Mouse (Mus musculus): ENCODE measurements around the gene Fas.
A peak's percentile ranks its signal among the peaks of the same experiment; 100 is the strongest.

Fas gene

GRCm38 (mm10) chr19:34284826-34285225 lies 5.6 kb upstream of the Fas start:
- DNase-seq: no peak

- DNase-seq: no peak
Measured at GRCm38 (mm10) chr19:34287221-34287620, 3.2 kb upstream of the Fas start.

GRCm38 (mm10) chr19:34287656-34288415 lies 2.6 kb upstream of the Fas start:
- peak; percentile 49 for DNase-seq

- DNase-seq: no peak
Measured at GRCm38 (mm10) chr19:34288696-34289095, 1.8 kb upstream of the Fas start.

- peak; percentile 48 for DNase-seq
Measured at GRCm38 (mm10) chr19:34290872-34291341, 441 bp downstream of the Fas start.

GRCm38 (mm10) chr19:34291379-34291778 lies 913 bp downstream of the Fas start:
- no peak for DNase-seq

GRCm38 (mm10) chr19:34291956-34292355 lies 1.5 kb downstream of the Fas start:
- DNase-seq: no peak

GRCm38 (mm10) chr19:34292701-34293100 lies 2.2 kb downstream of the Fas start:
- no peak for DNase-seq

- no peak for DNase-seq
Measured at GRCm38 (mm10) chr19:34293376-34293947, 3.0 kb downstream of the Fas start.

GRCm38 (mm10) chr19:34295442-34295841 lies 5.0 kb downstream of the Fas start:
- no peak for DNase-seq

- no peak for DNase-seq
Measured at GRCm38 (mm10) chr19:34298531-34298930, 8.1 kb downstream of the Fas start.

GRCm38 (mm10) chr19:34299229-34299628 lies 8.8 kb downstream of the Fas start:
- no peak for DNase-seq

GRCm38 (mm10) chr19:34300430-34300829 lies 10.0 kb downstream of the Fas start:
- no peak for DNase-seq

- no peak for DNase-seq
Measured at GRCm38 (mm10) chr19:34304917-34305316, 14.5 kb downstream of the Fas start.

GRCm38 (mm10) chr19:34306794-34307193 lies 16.3 kb downstream of the Fas start:
- no peak for DNase-seq

GRCm38 (mm10) chr19:34312151-34312728 lies 21.8 kb downstream of the Fas start:
- DNase-seq: peak; percentile 66

- DNase-seq: no peak
Measured at GRCm38 (mm10) chr19:34328051-34328450, 37.6 kb downstream of the Fas start.

GRCm38 (mm10) chr19:34334300-34334699 lies 43.8 kb downstream of the Fas start:
- DNase-seq: peak; percentile 71

GRCm38 (mm10) chr19:34344702-34345101 lies 54.2 kb downstream of the Fas start:
- no peak for DNase-seq

GRCm38 (mm10) chr19:34345616-34346267 lies 55.3 kb downstream of the Fas start:
- DNase-seq: no peak

GRCm38 (mm10) chr19:34353291-34353805 lies 62.9 kb downstream of the Fas start:
- DNase-seq: no peak

GRCm38 (mm10) chr19:34362639-34363038 lies 72.2 kb downstream of the Fas start:
- no peak for DNase-seq

- DNase-seq: no peak
Measured at GRCm38 (mm10) chr19:34369551-34369950, 79.1 kb downstream of the Fas start.

Data from thymus, postnatal 14 days (tissue).